Mouse (Mus musculus) monocyte, adult 5-6 weeks (primary cell): Measurements from ENCODE around the gene Mosmo. TPM values are rescaled to one million over a fixed set of nuclear protein-coding genes. Genes with fewer than 3 reads are reported as not detected.
A peak's percentile ranks its signal among the peaks of the same experiment; 100 is the strongest.

Experiments used
- ATAC-seq: fragments of 153-309, 156-312 bp; replicated peaks from 2 replicates; pipeline ENCODE4 v1.8.0; 2017; ENCODE audit warnings: mild to moderate bottlenecking; ENCODE audit not compliant: low TSS enrichment, insufficient number of reproducible peaks, severe bottlenecking, poor library complexity, low FRiP score
- total RNA-seq: library from RNA; stranded (forward); fragments of 200-1000, 200-491, 200-594 nt; gene quantifications from 3 replicates; pipeline ENCODE4 v1.2.3, GENCODE M21; 2017

The Mosmo gene
- total RNA-seq, 1 experiment from 2014 or later, result 50.9 TPM

DNA sequence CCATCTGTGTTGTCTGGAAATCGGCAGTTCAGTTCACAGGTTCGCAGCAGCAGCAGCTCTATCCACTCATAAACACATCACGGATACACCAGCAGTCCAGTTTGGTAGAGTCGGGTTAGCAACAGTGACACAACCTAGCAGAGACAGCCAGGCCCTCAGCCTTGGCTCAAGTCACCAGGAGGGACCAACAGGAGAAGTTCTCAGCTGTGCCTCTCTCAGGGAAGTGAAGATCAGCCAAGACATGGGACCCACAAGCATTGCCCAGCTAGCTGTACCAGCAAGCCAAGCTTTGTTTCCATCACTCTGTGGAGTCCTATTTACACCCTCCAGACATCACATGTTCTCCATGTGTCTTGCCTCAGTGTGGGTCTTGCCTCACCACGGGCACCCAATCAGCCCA, 69.4 kb downstream of the Mosmo start:
- ATAC-seq, result no peak

DNA sequence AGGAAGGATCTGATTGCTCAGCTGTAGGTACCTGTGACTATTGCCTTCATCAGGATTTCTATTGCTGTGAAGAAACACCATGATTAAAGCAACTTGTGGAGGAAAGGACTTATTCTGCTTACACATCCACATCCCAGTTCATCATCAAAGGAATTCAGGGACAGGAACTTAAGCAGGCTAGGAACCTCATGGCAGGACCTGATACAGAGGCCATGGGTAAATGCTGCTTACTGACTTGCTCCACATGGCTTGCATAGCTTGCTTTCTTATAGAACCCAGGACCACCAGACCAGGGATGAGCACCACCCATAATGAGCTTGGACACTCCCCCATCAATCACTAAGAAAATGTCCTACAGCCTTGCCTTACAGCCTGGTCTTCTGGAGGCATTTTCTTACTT, 71.1 kb downstream of the Mosmo start:
- ATAC-seq, result no peak

DNA sequence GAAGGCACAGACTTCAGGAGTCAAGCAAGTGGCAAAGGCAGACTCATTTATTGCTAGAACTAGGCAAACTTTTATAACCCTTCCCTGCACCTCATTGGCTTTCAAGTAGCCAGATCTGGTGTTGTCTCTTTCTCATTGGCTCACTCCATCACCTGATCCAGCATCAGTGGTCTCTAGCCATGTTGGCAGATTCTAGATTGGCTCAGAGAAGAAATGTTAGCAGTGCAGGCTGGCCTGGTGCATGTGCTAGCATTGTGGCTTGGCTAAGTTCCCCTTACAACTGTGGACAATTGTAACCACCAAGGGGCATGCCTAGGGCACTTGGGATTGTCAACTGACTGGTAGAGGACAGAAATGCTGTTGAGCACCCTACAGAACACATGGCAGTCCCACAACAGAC, 73.9 kb downstream of the Mosmo start:
- ATAC-seq, result no peak

DNA sequence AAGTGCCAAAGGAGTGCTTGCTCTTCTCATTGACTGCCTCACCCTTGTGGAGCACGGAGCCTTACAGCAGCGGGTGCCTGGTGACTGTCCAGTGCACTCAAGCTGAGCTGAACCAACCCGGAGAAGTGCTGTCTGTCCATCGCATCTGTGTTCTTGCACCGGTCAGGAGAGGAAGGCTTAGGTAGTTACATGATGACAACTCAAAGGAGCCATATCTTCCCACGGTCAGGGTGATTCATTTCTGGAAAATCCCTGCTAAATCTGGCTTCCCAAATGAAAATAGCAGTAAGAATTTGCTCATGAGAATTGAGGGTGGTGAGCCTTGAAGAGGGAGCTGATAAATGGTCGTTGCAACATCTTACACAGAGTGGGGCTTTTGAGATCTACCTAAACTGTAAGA, 74.5 kb downstream of the Mosmo start:
- no peak for ATAC-seq

DNA sequence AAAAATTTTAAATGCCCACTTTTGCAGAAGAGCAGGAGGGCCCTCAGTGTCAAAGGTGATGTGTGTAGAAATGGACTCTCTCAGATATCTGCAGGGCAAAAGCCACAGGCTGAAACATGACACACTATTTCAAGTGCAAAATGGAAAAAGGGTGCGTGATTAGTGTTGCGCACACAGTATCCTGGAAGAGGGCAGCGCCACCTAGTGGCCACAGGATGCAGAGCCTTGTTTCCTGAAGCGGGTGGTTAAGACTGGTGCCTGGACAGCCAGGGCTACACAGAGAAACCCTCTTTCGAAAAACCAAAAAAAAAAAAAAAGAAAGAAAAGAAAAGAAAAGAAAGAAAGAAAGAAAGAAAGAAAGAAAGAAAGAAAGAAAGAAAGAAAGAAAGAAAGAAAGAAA, 77.3 kb downstream of the Mosmo start:
- ATAC-seq, result peak; percentile 79

DNA sequence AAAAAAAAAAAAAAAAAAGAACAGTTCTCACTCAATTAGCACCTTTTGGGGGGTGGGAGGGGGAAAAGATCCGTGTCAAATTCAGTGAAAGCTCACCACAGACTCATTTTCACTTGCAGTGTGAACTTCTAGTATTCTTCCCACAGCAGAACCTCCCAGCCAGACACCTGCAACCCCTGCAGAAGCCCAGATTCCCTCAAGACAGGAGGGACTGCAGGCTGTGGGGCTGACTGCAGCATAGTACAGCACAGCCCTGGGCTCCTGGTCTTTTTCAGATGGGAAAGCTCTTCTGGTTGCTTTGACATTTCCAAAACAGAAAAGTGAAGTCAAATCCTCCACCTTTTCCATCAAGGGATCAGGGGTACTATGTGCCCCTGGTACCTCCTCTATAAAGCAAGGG, 90.0 kb downstream of the Mosmo start:
- ATAC-seq, result no peak

DNA sequence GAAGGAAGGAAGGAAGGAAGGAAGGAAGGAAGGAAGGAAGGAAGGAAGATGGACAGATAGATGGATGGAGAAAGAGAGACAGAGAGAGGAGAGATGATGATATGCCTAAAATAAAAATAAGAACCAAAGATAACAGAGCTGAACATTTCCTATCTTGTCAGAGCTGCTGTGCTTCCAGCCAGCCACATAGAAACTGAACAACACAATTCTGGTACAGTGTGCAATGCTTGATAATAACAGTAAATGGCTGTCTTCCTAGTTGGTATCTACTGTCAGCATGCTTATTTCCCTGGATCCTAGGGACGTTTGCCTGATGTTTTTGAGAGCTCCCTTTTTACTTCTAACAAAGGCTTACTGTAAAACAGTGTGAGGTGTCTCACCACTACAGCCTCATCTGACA, 94.0 kb downstream of the Mosmo start:
- ATAC-seq, result no peak

DNA sequence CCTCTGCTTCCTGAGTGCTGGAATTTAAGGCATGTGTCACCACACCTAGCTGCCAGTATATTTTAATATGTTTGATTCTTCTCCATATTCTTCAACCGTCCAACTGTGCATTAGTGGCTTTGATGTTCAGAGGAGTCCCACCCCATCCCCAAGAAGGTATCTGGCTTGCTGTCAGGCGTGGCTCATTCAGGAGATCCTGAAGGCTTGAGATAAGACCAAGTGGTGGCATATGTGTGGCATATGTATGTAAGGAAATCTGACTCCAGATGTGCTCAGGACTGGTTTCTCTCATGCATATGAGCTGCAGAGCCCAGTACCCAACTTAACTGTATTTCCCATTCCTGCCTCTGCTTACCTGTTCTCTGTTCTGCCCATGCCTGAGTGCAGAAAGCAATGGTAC, 100.6 kb downstream of the Mosmo start:
- ATAC-seq, result no peak

Other genes with a start within 250 kb of the Mosmo start
- gene Uqcrc2, start 42.4 kb upstream of the Mosmo start, total RNA-seq, result 83.2 to 96.9 TPM (median 91.7 TPM) in 3 replicates
- 0.29 TPM in 1 of 3 replicates, not detected in the others for gene Pdzd9, start 7.3 kb upstream of the Mosmo start, total RNA-seq
- not detected in 3 replicates for gene Vwa3a, start 61.7 kb downstream of the Mosmo start, total RNA-seq
- not detected in 3 replicates for gene Gm5737, start 134.7 kb downstream of the Mosmo start, total RNA-seq
- gene Eef2k, start 165.2 kb downstream of the Mosmo start, total RNA-seq, result 33.4 to 56.9 TPM (median 45.7 TPM) in 3 replicates
- 12.7 to 15.4 TPM (median 14.8 TPM) in 3 replicates for gene Polr3e, start 240.1 kb downstream of the Mosmo start, total RNA-seq